Mouse (Mus musculus): ENCODE data around the gene Rab25.

DNA sequence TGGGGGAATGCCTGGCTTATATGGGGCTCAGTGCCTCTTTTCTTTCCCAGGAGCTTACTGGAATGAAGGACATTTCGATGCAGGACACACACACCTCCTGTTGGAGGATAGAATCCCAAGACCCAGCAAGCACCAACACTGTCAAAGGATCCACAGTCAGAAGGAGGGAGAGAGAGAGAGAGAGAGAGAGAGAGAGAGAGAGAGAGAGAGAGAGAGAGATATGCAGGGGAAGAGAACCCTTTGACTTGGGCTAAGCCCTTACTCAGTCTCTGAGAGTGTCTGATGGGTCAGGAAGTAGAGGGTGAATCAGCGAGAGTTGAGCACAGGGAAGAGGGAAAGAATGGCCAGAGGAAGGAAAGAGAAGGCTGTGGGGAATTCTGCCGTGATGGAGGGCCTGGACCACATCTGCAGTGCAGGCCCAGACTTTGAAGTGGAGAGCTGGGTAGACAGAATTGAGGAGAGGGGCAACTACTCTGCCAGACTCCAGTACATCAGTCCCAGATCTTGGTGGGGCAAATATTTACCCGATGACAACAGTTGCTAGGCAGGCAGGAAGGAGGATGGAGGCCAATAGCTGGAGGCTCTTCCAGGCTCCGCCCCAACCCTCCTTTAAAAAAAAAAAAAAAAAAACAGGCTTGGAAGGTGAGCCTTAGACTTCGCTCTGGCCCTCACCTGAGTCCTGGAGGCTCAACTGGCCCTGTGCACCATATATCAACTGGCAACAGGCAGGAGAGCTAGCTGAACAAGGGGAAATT lies 35.8 kb downstream of the Rab25 start:
- TF ChIP-seq POLR2A (IDR thresholded peaks at IDR 0.05; ENCODE audit: control insufficient read depth, low read depth, low read length) = no peak
- no peak for TF ChIP-seq CTCF (IDR thresholded peaks at IDR 0.05; ENCODE audit: control insufficient read depth, insufficient read depth, insufficient replicate concordance, low read depth, low read length)

All from testis, adult 2 months (tissue).